Mouse (Mus musculus) gastrocnemius, postnatal 10 days (tissue): ENCODE data around the gene Brd4. TPM values are rescaled to one million over a fixed set of nuclear protein-coding genes. Genes with fewer than 3 reads are reported as not detected.
A peak's percentile ranks its signal among the peaks of the same experiment; 100 is the strongest.

Experiments
- DNase-seq: peaks from one replicate; pipeline ENCODE4 v3.0.0; 2021; ENCODE audit warnings: mixed read lengths
- total RNA-seq, 2 experiments: library from RNA; stranded (reverse); gene quantifications; 2 replicates each; pipeline ENCODE4 v1.2.3; 2021

The Brd4 gene
- total RNA-seq, 2 experiments from 2014 or later = 55.4 to 70.2 TPM

DNA sequence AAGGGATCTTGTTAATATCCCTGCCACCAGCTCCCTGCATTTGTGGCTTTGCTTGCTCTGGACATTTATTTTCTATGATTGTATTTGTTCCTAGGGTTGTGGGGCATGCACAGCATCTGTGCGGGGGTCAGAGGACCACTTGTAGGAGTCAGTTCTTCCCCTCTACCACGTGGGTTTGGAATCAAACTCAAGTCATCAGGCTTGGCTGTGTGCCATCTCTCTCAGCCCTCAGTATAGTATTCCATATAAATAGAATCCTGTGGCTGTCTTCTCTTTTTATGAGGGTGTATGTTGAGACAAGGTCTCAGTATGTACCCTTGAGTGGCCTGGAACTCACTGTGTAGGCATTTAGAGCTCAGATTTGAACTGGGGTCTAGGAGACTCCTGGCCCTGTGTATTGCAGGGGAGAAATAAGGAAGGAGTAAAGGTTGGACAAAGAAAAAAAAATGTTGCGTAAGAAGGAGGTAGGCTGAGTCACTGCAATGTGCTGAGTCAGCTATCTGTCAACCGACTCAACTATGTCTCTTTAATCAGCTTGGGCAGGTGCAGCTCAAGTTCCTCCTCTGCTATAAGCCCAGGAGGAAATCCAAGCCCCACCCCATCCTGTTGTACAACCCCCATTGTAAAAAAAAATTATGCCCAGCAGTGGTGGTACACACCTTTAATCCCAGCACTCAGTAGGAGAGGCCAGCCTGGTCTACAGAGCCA, 114.8 kb downstream of the Brd4 start:
- DNase-seq = no peak

DNA sequence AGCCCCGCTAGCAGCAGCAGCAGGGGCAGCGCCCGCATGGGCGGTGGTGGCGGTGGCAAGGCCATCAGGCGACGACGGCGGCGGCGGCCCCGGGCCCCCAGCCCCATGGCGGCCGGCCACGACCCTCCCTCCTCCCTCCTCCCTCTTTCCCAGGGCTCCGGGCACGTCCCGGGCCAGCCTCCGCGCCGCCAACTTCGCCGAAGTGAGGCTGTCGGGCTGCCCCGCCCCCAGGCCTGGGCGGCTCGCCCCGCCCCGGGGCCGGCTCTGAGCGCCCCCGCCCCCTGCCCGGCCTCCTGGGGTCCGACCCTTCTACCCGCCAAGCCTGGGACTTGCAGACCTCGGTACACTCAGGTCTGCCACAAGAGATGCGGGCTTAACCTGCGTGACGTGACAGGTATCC, 117.8 kb downstream of the Brd4 start, which contains the start of gene Notch3:
Gene Notch3, minus strand, starts transcription at position 166 of the 400 bp plus-strand sequence.
- peak; percentile 74 for DNase-seq

DNA sequence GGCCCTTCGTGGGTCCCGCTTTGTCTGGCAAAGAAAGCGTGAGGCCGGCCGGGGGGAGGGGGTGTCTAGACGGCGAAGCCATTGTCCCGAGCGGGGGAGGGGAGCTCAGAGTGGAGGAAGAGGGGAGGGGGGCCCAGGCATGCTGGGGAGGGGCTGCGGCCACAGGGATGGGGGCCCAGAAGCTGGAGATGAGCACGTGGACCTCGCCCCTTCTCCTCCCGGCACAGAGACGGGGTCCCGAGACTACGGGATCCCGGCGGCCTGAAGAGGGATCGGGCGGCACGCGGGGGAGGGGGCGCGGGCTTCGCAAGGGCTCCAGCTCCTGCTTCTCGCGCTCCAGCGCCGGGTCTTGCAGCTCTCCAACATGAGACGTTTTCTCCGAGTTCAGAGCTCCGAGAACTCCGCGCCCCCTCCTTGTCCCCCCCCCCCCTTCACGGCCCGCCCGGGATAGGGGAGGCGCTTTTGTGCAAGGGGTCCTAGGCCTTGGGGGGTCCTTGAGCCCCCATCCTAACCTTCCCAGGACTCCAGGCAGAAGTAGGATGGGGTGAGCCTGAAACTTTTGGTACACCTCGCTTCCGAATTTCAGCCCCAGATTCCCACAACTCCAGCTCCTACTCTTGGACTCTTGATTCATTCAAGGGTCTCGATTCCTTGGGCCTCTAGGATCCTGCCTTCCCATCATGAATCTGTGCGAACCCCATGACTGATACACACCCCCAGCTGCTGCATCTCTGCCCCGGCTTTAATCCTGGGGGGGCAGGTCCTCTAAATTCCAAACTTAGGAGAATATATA, 118.5 kb downstream of the Brd4 start:
- peak; percentile 71 for DNase-seq

DNA sequence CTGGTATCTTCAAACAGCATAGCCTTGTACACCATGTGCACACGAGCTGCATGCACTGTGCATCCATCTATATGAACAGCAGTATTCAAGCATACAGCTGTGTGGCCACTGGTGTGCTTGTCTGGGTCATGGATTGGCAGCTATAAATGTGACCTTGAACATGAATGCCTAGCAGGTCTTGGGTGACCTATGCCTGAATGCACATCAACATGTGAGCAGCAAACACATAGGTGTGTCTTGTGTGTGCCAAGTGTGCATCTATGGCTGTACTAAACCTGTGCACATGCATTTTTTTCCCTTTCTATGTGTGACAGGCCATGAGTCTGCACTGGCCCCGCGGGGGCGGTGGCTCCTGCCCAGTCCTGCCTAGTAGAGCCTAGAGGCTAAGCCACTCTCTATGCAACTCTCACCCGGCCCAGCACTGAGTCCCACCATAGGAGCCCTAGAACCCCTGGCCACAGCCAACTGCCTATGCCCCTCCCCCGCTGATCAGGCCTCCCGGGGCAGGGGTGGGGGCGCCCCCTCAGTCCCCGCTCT, 119.2 kb downstream of the Brd4 start:
- DNase-seq = peak; percentile 26

DNA sequence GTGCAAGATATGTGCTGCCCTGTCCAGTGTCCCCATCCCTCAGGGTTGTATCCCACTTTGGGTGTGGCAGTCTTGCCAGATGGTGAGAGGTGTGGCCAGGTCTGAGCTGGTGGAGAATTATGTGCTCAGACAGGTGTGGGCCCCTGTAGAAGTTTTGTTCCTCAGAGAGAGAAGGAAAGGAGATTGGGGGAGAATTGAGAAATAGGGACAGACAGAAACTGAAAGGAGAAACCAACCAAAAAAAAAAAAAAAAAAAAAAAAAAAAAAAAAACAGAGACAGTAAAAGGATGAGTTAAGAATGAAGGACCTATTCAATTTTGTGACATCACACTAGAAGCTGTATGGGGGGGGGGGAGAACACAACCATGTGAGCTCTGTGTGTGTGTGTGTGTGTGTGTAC, 119.7 kb downstream of the Brd4 start:
- DNase-seq = no peak

DNA sequence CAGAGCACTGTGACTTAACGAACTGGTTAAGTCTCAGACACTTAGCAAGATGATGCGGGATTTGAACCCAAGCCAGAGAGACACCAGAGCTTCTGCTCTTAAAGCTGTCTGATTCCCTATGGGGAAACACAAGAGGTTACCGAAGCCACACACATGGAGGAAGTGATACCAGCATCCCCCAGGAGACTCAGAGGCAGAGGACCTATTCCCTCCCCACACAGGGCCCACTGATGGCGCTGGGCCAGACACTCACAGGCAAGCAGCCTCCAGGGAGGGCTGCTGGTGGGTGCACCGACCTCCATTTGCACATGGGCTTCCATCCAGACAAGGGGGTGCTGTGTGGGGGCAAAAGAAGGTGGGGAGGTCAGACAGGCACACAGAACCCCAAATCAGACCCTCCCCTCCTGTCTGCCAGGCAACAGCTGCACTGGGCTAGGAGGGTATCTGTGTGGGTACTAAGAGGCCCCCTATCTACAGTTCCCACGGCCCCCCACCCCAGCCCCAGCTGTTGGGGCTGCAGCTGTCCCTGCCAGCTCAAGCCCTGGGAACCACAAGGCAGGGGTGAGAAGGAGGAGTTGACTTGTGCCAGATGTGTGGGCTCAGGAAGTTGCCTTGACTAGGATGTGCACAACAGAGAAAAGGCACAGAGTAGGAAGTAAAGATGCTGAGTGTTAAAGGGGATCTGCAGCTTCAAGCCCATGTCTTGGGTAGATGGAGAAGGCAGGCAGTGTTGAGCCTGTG, 120.4 kb downstream of the Brd4 start:
- DNase-seq = peak; percentile 45

DNA sequence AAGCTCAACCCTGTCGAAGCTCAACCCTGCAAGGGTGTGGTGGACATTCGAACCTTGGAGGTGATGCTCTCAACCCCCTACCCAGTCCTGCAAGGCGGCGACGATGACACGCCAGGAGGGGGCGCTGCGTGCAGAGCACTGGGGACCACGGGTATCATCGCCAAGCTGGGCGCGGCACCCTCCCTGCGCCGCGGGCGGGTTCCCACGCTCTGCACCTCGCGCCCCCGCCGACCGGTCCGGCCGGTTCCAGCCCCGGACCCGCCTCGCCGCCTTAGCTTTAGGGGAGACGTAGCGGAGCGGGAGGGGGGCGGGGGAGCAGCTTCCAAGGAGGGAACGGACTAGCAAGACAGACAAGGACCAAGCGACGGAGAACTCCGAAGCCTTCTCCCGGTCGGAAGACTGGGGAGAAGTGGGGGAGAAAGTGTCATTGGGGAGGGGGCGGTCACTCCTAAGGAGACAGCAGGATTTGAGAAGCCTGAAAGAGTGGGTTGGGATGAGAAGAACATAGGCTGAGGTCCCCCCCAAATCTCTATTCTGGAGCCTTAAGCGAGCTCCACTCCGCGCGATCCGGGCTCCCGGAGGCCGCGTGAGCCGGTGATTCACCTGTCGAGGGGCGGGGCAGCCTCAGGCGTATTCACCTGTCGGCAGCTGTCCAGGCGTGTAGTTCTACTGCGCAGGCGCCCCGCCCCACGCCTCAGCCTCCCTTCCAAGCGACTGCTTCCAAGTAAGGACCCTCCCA, 122.2 kb downstream of the Brd4 start:
- DNase-seq = peak; percentile 88

DNA sequence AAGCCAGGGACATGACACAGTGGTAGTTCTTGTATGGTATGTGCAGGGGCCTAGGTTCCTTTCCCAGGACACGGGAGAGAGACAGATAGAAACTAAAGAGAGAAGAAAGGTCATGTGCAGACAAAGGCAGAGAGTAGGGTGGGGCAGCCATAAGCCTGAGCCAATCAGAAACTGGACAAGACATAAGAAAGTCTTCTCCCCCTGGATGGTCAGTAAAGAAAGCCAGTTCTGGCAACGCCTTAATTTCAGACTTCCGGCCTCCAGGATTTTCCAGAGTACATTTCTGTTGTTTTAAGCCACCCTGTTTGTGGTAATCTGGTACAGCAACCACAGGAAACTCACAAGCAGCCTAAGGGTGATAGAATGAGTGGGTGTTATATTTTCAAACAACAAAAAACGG, 123.6 kb downstream of the Brd4 start:
- DNase-seq = no peak

DNA sequence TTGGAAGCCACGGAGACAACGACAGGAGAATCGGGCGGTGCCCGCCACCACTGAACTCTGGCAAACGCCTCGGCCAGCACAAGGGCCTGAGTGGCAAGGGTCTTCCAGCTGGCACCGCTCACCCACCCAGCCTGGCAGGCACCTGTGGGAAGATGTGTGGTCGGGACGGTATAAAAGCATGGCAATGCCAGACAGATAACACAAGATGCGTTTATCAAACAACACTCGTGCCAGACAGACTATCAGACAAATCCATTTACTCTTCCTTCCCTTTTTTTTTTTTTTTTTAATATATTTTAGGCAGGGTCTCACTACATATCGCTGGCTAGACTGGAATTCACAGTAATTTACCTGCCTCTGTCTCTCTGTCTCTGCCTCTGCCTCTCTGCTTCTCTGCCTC, 125.7 kb downstream of the Brd4 start:
- no peak for DNase-seq

DNA sequence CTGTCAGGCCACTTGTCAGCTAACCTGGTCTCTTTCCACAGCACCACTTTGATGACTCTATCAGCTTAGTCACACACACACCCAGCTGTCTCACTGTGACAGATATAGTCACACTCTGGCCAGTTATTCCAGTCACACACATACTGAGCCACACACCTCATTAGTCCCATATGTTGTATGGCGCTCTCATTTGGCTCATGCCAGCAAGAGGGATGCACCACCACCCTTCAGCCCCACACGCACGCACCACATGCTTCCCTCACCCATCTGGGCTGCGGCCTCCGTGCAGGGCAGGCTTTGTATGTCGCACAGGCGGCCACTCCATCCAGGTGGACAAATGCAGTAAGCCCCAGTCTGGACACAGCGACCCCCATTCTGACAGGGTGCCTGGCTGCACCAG, 137.8 kb downstream of the Brd4 start:
- DNase-seq = no peak

Other genes starting within 250 kb of the Brd4 start
- 10 to 100 TPM; 14.5 to 16.7 TPM for gene Rrp1b, start 248.6 kb downstream of the Brd4 start, total RNA-seq
- 1 to 10 TPM; 2.6 to 3.0 TPM for gene Hsf2bp, start 248.4 kb downstream of the Brd4 start, total RNA-seq
- gene Notch3, start 117.9 kb downstream of the Brd4 start, total RNA-seq = 10 to 100 TPM; 39.6 to 47.8 TPM
- under 1 TPM; 0.14 to 0.20 TPM for gene Ephx3, start 95.2 kb downstream of the Brd4 start, total RNA-seq
- gene Akap8, start 36.5 kb upstream of the Brd4 start, total RNA-seq = 10 to 100 TPM; 37.6 to 50.2 TPM
- gene Akap8l, start 65.9 kb upstream of the Brd4 start, total RNA-seq = 10 to 100 TPM; 23.7 to 39.9 TPM
- gene Wiz, start 104.7 kb upstream of the Brd4 start, total RNA-seq = 10 to 100 TPM; 17.5 to 24.5 TPM
- under 1 TPM; 0.70 to 0.90 TPM for gene Rasal3, start 118.9 kb upstream of the Brd4 start, total RNA-seq
- gene Pglyrp2, start 139.4 kb upstream of the Brd4 start, total RNA-seq = not detected
- gene Cyp4f39, start 168.0 kb upstream of the Brd4 start, total RNA-seq = 1 to 10 TPM in 1 of 2 experiments, under 1 TPM in 1; 0.61 to 1.0 TPM
- 1 to 10 TPM; 1.7 to 2.3 TPM for gene Cyp4f17, start 221.3 kb upstream of the Brd4 start, total RNA-seq